9 mouse cellular contexts compared by ENCODE assay signal in the genomic region with DNA sequence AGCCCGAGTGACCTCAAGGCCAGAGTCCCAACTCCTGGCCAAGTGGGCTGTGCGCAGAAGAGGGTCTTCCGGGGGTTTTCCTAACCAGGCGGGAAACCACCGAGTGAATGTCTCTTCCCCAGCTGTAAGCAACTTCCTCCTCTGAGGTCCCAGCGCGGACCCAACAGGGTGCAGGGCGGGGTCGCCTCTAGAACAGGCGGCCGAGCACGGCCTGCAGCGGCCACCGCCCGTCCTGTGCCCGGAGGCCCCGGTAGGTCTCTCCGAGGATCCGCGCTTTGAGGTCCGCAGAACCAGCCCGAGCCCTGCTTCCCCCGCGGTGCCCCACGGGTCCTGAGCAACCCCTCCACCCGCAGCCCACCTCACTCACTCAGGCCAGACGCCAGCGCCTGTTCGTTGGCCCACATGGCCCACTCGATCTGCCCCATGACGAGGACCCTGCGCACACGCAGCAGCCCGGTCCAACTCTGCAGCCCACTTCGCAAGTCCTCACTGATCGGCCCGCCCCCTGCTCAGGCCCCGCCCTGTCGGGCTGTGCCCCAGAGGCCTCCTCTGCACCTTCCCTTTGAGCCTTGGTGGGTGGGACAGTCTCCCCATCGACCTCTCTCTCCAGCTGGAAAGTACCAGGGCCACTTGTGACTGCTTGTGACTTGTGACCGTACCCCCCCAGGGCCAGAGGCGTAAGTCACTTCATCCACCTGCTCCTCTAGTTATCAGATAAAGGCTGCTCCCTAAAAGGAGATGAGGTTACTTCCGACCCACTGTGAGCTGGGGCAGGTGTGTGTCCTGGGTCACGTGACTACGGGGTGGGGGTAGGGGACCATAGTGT. TPM values are rescaled to one million over a fixed set of nuclear protein-coding genes. Genes with fewer than 3 reads are reported as not detected.
DNase-seq lines count a peak whose midpoint lies in the region; ATAC-seq and TF ChIP-seq lines count a peak whose summit lies in the region.
"Had no signal": no experiment of that assay in that cellular context is flagged by ENCODE, and none has a peak within 500 bp of the region (broad histone marks: within the 10 kb centered on the region; RNA-seq: fewer than 3 reads in every experiment).

A gene (minus strand): TSS at position 488 of the 826 bp plus-strand sequence.

- peak within 1 kb of the TSS; percentile 67 for H3K4me3 ChIP-seq in intestine, postnatal 0 days (ENCODE audit: low read depth, low read length)
- H3K4me3 ChIP-seq in neural tube, embryonic 13.5 days, result peak within 1 kb of the TSS; percentile 39

- 2% methylated on average over 44 of the region's 45 CpGs for WGBS in intestine, postnatal 0 days
- WGBS in neural tube, embryonic 13.5 days, result 4% methylated on average over 45 of the region's 45 CpGs

- H3K9ac ChIP-seq in intestine, postnatal 0 days (ENCODE audit: low read depth, low read length), result peak within 1 kb of the TSS; percentile 69
- peak within 1 kb of the TSS; percentile 65 for H3K9ac ChIP-seq in neural tube, embryonic 13.5 days

- peaks cover 5% of the 10 kb centered on the region; the same call in 1 of the 2 replicates for H3K4me1 ChIP-seq in intestine, postnatal 0 days (replicated peaks; ENCODE audit: control insufficient read depth, insufficient read depth, low read length)
- H3K4me1 ChIP-seq in neural tube, embryonic 13.5 days (replicated peaks), result peaks cover 19% of the 10 kb centered on the region

- H3K4me2 ChIP-seq in intestine, postnatal 0 days (replicated peaks; ENCODE audit: low read depth), result peak within 1 kb of the TSS; percentile 97
- peak within 1 kb of the TSS; percentile 63 for H3K4me2 ChIP-seq in neural tube, embryonic 13.5 days

- peak within 1 kb of the TSS; percentile 75 for H3K27ac ChIP-seq in intestine, postnatal 0 days (ENCODE audit: low read depth, low read length)
- no peak within 1 kb of the TSS for H3K27ac ChIP-seq in neural tube, embryonic 13.5 days (replicated peaks)

- no peaks in the 10 kb centered on the region for H3K9me3 ChIP-seq in intestine, postnatal 0 days (ENCODE audit: control insufficient read depth)
- H3K9me3 ChIP-seq in neural tube, embryonic 13.5 days, result no peaks in the 10 kb centered on the region

- H3K27me3 ChIP-seq in intestine, postnatal 0 days (replicated peaks; ENCODE audit: control insufficient read depth, insufficient read depth, low read length), result no peaks in the 10 kb centered on the region
- H3K27me3 ChIP-seq in neural tube, embryonic 13.5 days, result no peaks in the 10 kb centered on the region; the same call in 1 of the 2 replicates

- TF ChIP-seq CTCF in intestine, postnatal 0 days (IDR thresholded peaks at IDR 0.05; ENCODE audit: low read depth), result no peak

- DNase-seq in cerebellum, postnatal 10 days, result peak; percentile 50 to 57
- no peak for DNase-seq in cerebellum, adult 9-11 months
- peak; percentile 72 for DNase-seq in embryo, embryonic 10.5 days (ENCODE audit: low spot score)
- DNase-seq in lung, adult 18-20 months, result peak; percentile 88 to 92
- DNase-seq in thymus, postnatal 25 days, result peak; percentile 89

- ATAC-seq in granulocyte monocyte progenitor cell, adult 5-6 weeks (replicated peaks; ENCODE audit: poor library complexity, severe bottlenecking), result peak; percentile 54
- ATAC-seq in intestine, postnatal 0 days, result peak; percentile 80
- peak; percentile 82 for ATAC-seq in neural tube, embryonic 13.5 days (ENCODE audit: low read depth)

- H3K36me3 ChIP-seq in intestine, postnatal 0 days (ENCODE audit: control insufficient read depth, insufficient read depth), result peaks cover 17% of the 10 kb centered on the region; the same call in 1 of the 2 replicates
- peaks cover 47% of the 10 kb centered on the region for H3K36me3 ChIP-seq in neural tube, embryonic 13.5 days

RNA-seq across cellular contexts. Expression of the gene that starts here (rescaled TPM):
- 188 and 257 TPM in 2 replicates for total RNA-seq in granulocyte monocyte progenitor cell, adult 5-6 weeks (2014; fragmentation: Nextera tagmentation)
- 94.4 and 126 TPM in 2 replicates for total RNA-seq in granulocyte monocyte progenitor cell, adult 5-6 weeks (2017)
- polyA plus RNA-seq in intestine, postnatal 0 days (2015; fragmentation: Nextera tagmentation; extraction: Ambion mirVana), result 292 and 312 TPM in 2 replicates
- 46.6 and 51.4 TPM in 2 replicates for polyA plus RNA-seq in neural tube, embryonic 13.5 days (2015; fragmentation: Nextera tagmentation; extraction: Ambion mirVana)
- polyA plus RNA-seq: C2C12 had no signal
